Mouse (Mus musculus) ES-Bruce4 (cell line): ENCODE measurements around the gene Riok2.

Experiments
- CTCF ChIP-seq: IDR thresholded peaks from one replicate; pipeline ENCODE4 v1.8.1; 2011; ENCODE audit warnings: low read depth, low read length
- EP300 ChIP-seq: IDR thresholded peaks from 2 replicates; pipeline ENCODE4 v1.6.1; 2011; ENCODE audit warnings: low read depth, low read length; ENCODE audit not compliant: insufficient read depth
- POLR2A ChIP-seq: IDR thresholded peaks from one replicate; pipeline ENCODE4 v1.8.1; 2011; ENCODE audit warnings: low read length; ENCODE audit not compliant: insufficient read depth

GRCm38 (mm10) chr17:17438576-17439191, 64.6 kb downstream of the Riok2 start:
- no peak for TF ChIP-seq CTCF
- TF ChIP-seq POLR2A: no peak
- TF ChIP-seq EP300: no peak
